Mouse (Mus musculus): ENCODE measurements around the gene Slc9b1. TPM values are rescaled to one million over a fixed set of nuclear protein-coding genes. Genes with fewer than 3 reads are reported as not detected.
A peak's percentile ranks its signal among the peaks of the same experiment; 100 is the strongest.

Slc9b1 gene
- polyA plus RNA-seq (2015; fragmentation: Nextera tagmentation; extraction: Ambion mirVana), result not detected in 2 replicates

- 76% methylated on average over 14 of the region's 14 CpGs for WGBS
- H3K36me3 ChIP-seq, result no peaks in the 10 kb centered on the region
Measured at GRCm38 (mm10) chr3:135347739-135348264, at the start of gene Slc9b1. TSS of gene Slc9b1 (plus strand) at chr3:135348029.

GRCm38 (mm10) chr3:135298560-135298959, 49.3 kb upstream of the Slc9b1 start:
- Histone ChIP-seq H3K9ac (no peak overlapping the region), H3K4me2 (no peak overlapping the region), H3K4me3 (no peak overlapping the region), H3K27me3 (no peaks in the 10 kb centered on the region), H3K4me1 (replicated peaks) (peaks cover 2% of the 10 kb centered on the region), H3K9me3 (replicated peaks) (no peaks in the 10 kb centered on the region), H3K27ac (no peak overlapping the region), H3K36me3 (no peaks in the 10 kb centered on the region)
- 46% methylated on average over 3 of the region's 3 CpGs for WGBS
- ATAC-seq (replicated peaks; ENCODE audit: insufficient number of reproducible peaks, insufficient read depth, low FRiP score, low read depth), result no peak

More at GRCm38 (mm10) chr3:135347739-135348264, at the start of gene Slc9b1:
- H3K9me3 ChIP-seq (replicated peaks), result no peaks in the 10 kb centered on the region
- H3K9ac ChIP-seq, result no peak within 1 kb of the TSS
- ATAC-seq (replicated peaks; ENCODE audit: insufficient number of reproducible peaks, insufficient read depth, low FRiP score, low read depth), result no peak
- H3K4me2 ChIP-seq, result no peak within 1 kb of the TSS
- no peaks in the 10 kb centered on the region for H3K27me3 ChIP-seq
- no peak within 1 kb of the TSS for H3K4me3 ChIP-seq
- no peak within 1 kb of the TSS for H3K27ac ChIP-seq
- H3K4me1 ChIP-seq (replicated peaks), result no peaks in the 10 kb centered on the region

DNA sequence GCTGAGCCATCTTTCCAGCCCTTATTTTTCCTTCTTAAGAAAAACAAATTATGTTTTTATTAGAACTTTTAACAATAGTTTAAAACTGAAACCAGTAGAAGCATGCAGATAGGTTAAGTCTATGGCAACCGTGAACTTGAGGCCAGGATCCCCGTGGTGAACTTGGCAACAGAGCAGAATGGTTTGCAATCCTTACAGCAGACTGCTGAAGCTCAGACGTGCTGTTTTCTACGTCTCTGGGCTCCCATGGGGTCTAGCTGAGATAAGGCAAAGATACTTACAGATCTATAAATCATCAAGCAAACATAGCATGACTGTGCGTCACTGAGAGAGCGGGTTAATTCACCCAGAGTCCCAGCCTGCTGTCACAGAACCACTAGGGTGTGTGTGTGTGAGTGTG, 47.7 kb upstream of the Slc9b1 start:
- no peak overlapping the region for H3K4me3 ChIP-seq
- H3K4me1 ChIP-seq (replicated peaks), result no peaks in the 10 kb centered on the region
- H3K4me2 ChIP-seq, result no peak overlapping the region
- H3K27ac ChIP-seq, result no peak overlapping the region
- H3K27me3 ChIP-seq, result no peaks in the 10 kb centered on the region
- H3K9me3 ChIP-seq (replicated peaks), result no peaks in the 10 kb centered on the region
- WGBS, result 62% methylated on average over 6 of the region's 6 CpGs
- no peak overlapping the region for H3K9ac ChIP-seq
- ATAC-seq (replicated peaks; ENCODE audit: insufficient number of reproducible peaks, insufficient read depth, low FRiP score, low read depth), result no peak
- no peaks in the 10 kb centered on the region for H3K36me3 ChIP-seq

DNA sequence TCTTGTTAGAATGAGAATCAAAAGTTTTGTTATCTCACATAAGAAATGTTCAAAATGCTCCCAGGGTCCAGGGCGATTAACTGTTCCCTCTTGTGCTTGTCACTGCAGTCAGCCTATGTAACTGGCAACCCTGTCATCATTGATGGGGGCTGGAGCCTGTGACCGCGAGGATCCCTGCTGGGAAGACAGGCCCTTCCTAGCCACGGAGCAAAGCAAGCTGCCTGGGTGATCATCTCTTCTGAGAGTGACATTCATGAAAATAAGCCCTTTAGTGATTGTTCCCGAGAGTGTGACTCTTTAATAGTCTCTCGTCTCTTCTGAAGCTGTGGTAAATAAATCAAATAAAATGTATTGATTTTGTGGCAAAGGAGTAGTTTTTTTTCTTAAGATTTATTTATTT, 43.8 kb upstream of the Slc9b1 start:
- H3K27me3 ChIP-seq, result no peaks in the 10 kb centered on the region; the same call in 1 of the 2 replicates
- no peak overlapping the region for H3K27ac ChIP-seq
- no peak overlapping the region for H3K4me2 ChIP-seq
- no peak overlapping the region for H3K9ac ChIP-seq
- no peak overlapping the region for H3K4me3 ChIP-seq
- 39% methylated on average over 6 of the region's 6 CpGs for WGBS
- H3K36me3 ChIP-seq, result no peaks in the 10 kb centered on the region
- H3K9me3 ChIP-seq (replicated peaks), result no peaks in the 10 kb centered on the region
- no peak for ATAC-seq (replicated peaks; ENCODE audit: insufficient number of reproducible peaks, insufficient read depth, low FRiP score, low read depth)
- peaks cover 9% of the 10 kb centered on the region for H3K4me1 ChIP-seq (replicated peaks)

GRCm38 (mm10) chr3:135304566-135304965, 43.3 kb upstream of the Slc9b1 start:
- Histone ChIP-seq H3K9me3 (replicated peaks) (no peaks in the 10 kb centered on the region), H3K9ac (no peak overlapping the region), H3K27me3 (no peaks in the 10 kb centered on the region; the same call in 1 of the 2 replicates), H3K36me3 (no peaks in the 10 kb centered on the region), H3K27ac (no peak overlapping the region), H3K4me1 (replicated peaks) (peaks cover 9% of the 10 kb centered on the region), H3K4me2 (no peak overlapping the region), H3K4me3 (no peak overlapping the region)
- no peak for ATAC-seq (replicated peaks; ENCODE audit: insufficient number of reproducible peaks, insufficient read depth, low FRiP score, low read depth)
- 46% methylated on average over 9 of the region's 9 CpGs for WGBS

GRCm38 (mm10) chr3:135307411-135308259, 40.2 kb upstream of the Slc9b1 start, which contains the start of gene Slc9b2:
TSS of gene Slc9b2 (plus strand) at chr3:135307700.
- Histone ChIP-seq H3K27me3 (no peaks in the 10 kb centered on the region; the same call in 1 of the 2 replicates), H3K27ac (no peak within 1 kb of the TSS), H3K4me2 (peak within 1 kb of the TSS; percentile 84), H3K4me3 (peak within 1 kb of the TSS; percentile 47), H3K9me3 (replicated peaks) (no peaks in the 10 kb centered on the region), H3K4me1 (replicated peaks) (peaks cover 9% of the 10 kb centered on the region), H3K36me3 (no peaks in the 10 kb centered on the region), H3K9ac (peak within 1 kb of the TSS; percentile 33)
- ATAC-seq (replicated peaks; ENCODE audit: insufficient number of reproducible peaks, insufficient read depth, low FRiP score, low read depth), result peak; percentile 78
- WGBS, result 7% methylated on average over 28 of the region's 28 CpGs

- H3K4me1 ChIP-seq (replicated peaks), result no peaks in the 10 kb centered on the region
- H3K9me3 ChIP-seq (replicated peaks), result no peaks in the 10 kb centered on the region
- H3K27ac ChIP-seq, result no peak overlapping the region
- no peak overlapping the region for H3K9ac ChIP-seq
- WGBS, result 39% methylated on average over 2 of the region's 2 CpGs
- H3K27me3 ChIP-seq, result no peaks in the 10 kb centered on the region
- no peak overlapping the region for H3K4me2 ChIP-seq
- H3K36me3 ChIP-seq, result no peaks in the 10 kb centered on the region
- ATAC-seq (replicated peaks; ENCODE audit: insufficient number of reproducible peaks, insufficient read depth, low FRiP score, low read depth), result no peak
- no peak overlapping the region for H3K4me3 ChIP-seq
Measured at GRCm38 (mm10) chr3:135312916-135313491, 34.8 kb upstream of the Slc9b1 start.

- Histone ChIP-seq H3K9me3 (replicated peaks) (no peaks in the 10 kb centered on the region), H3K36me3 (no peaks in the 10 kb centered on the region), H3K27ac (no peak overlapping the region), H3K4me1 (replicated peaks) (no peaks in the 10 kb centered on the region), H3K4me2 (no peak overlapping the region), H3K9ac (no peak overlapping the region), H3K27me3 (no peaks in the 10 kb centered on the region), H3K4me3 (no peak overlapping the region)
- ATAC-seq (replicated peaks; ENCODE audit: insufficient number of reproducible peaks, insufficient read depth, low FRiP score, low read depth), result no peak
- WGBS, result 67% methylated on average over 2 of the region's 2 CpGs
Measured at GRCm38 (mm10) chr3:135313727-135314126, 34.1 kb upstream of the Slc9b1 start.

DNA sequence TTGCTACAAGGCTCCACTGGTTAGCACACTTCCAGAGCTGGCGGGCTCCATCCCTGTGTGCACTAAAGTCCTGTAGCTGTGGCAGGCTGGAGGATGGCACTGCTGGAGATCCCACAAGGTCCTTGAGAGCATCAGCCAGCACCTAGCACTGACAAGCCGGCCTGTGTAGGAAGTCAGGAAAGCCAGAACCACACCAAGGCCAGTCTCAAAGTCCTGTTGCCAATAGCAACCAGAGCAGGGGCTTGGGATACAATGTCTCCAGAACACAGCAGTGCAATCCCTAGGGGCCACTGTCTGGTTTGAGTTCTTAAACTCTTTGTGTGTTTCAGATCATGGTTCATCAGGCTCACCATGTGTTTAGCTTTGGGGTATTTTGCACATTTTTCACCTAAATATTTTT, 33.0 kb upstream of the Slc9b1 start:
- H3K9me3 ChIP-seq (replicated peaks), result no peaks in the 10 kb centered on the region
- H3K4me1 ChIP-seq (replicated peaks), result no peaks in the 10 kb centered on the region
- 54% methylated on average over 2 of the region's 2 CpGs for WGBS
- H3K9ac ChIP-seq, result no peak overlapping the region
- H3K4me2 ChIP-seq, result no peak overlapping the region
- no peaks in the 10 kb centered on the region for H3K27me3 ChIP-seq
- no peaks in the 10 kb centered on the region for H3K36me3 ChIP-seq
- H3K4me3 ChIP-seq, result no peak overlapping the region
- ATAC-seq (replicated peaks; ENCODE audit: insufficient number of reproducible peaks, insufficient read depth, low FRiP score, low read depth), result no peak
- H3K27ac ChIP-seq, result no peak overlapping the region

DNA sequence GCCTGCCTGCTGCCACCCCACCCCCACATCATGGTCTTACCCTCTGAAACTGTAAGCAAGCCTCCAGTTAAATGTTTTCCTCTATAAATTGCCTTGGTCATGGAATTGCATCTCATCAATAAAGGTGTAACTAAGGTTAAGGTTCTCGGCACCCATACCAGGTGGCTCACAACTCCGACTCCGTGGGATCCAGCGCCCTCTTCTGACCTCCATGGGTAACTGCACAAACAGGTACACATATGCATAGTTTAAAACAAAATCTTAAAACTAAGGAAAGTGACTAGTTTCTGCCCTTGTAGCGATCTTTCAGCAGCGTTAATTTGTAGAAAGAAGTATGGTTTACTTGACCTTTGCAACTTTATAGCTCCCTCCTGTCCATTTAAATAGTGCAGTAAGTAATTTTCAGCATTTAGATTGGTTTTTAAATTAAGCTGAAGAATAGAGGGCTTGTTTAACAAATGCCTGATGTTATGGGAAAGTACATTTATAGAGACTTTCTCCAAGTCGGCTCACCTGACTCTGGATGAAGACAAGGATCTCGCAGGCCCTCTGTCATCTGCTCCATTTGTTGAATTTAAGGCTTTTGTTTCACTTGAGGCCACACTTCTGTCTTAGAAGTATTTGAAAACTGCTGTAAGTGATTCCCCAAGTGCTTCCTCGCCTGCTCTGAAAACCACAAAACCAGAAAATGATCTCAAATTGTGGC, 32.0 kb upstream of the Slc9b1 start:
- Histone ChIP-seq H3K4me1 (replicated peaks) (no peaks in the 10 kb centered on the region), H3K4me2 (no peak overlapping the region), H3K4me3 (no peak overlapping the region), H3K9ac (no peak overlapping the region), H3K36me3 (no peaks in the 10 kb centered on the region), H3K9me3 (replicated peaks) (no peaks in the 10 kb centered on the region), H3K27ac (no peak overlapping the region), H3K27me3 (no peaks in the 10 kb centered on the region)
- no peak for ATAC-seq (replicated peaks; ENCODE audit: insufficient number of reproducible peaks, insufficient read depth, low FRiP score, low read depth)
- 83% methylated on average over 9 of the region's 9 CpGs for WGBS

GRCm38 (mm10) chr3:135318331-135318730, 29.5 kb upstream of the Slc9b1 start:
- ATAC-seq (replicated peaks; ENCODE audit: insufficient number of reproducible peaks, insufficient read depth, low FRiP score, low read depth), result no peak
- Histone ChIP-seq H3K36me3 (no peaks in the 10 kb centered on the region), H3K27ac (no peak overlapping the region), H3K9me3 (replicated peaks) (no peaks in the 10 kb centered on the region), H3K4me2 (no peak overlapping the region), H3K4me3 (no peak overlapping the region), H3K27me3 (no peaks in the 10 kb centered on the region), H3K9ac (no peak overlapping the region), H3K4me1 (replicated peaks) (no peaks in the 10 kb centered on the region)
- 70% methylated on average over 11 of the region's 11 CpGs for WGBS
